Mouse (Mus musculus) liver, postnatal 0 days (tissue): ENCODE results near the gene Jdp2. TPM values are rescaled to one million over a fixed set of nuclear protein-coding genes. Genes with fewer than 3 reads are reported as not detected.

Experiments used
- ATAC-seq: fragments of 200-750 bp; cut with Nextera tagmentation; 2 replicates; pipeline ENCODE4 v1.8.0; 2017; ENCODE audit warnings: mild to moderate bottlenecking, moderate library complexity
- DNase-seq: peaks from one replicate; pipeline ENCODE4 v3.0.0-alpha.2; 2016
- H3K27ac ChIP-seq: fragments of 300-500 bp; sonication (generic); 2 replicates; pipeline ENCODE4 v1.5.1; 2014; ENCODE audit warnings: antibody characterized with exemption, moderate library complexity, mild to moderate bottlenecking, low read depth
- H3K27me3 ChIP-seq: fragments of 300-500 bp; sonication (generic); 2 replicates; pipeline ENCODE4 v1.6.1; 2014; ENCODE audit warnings: low read length, control low read depth, mixed read lengths; ENCODE audit not compliant: insufficient read depth
- H3K36me3 ChIP-seq: fragments of 300-500 bp; sonication (generic); replicated peaks from 2 replicates; pipeline ENCODE4 v1.6.1; 2014; ENCODE audit warnings: mild to moderate bottlenecking, control low read depth, low read length, moderate library complexity, mixed read lengths; ENCODE audit not compliant: insufficient read depth
- H3K4me1 ChIP-seq: fragments of 300-500 bp; sonication (generic); 2 replicates; pipeline ENCODE4 v1.6.1; 2014; ENCODE audit warnings: antibody characterized with exemption, mild to moderate bottlenecking, control low read depth; ENCODE audit not compliant: insufficient read depth
- H3K4me2 ChIP-seq: fragments of 300-500 bp; sonication (generic); 2 replicates; pipeline ENCODE4 v1.6.1; 2014; ENCODE audit warnings: low read depth, mild to moderate bottlenecking, low read length, moderate library complexity, mixed read lengths
- H3K4me3 ChIP-seq: fragments of 300-500 bp; sonication (generic); 2 replicates; pipeline ENCODE4 v1.5.1; 2014; ENCODE audit warnings: low read depth, low read length
- H3K9ac ChIP-seq: fragments of 300-500 bp; sonication (generic); replicated peaks from 2 replicates; pipeline ENCODE4 v1.6.1; 2014; ENCODE audit warnings: mild to moderate bottlenecking, moderate library complexity
- H3K9me3 ChIP-seq: fragments of 300-500 bp; sonication (generic); 2 replicates; pipeline ENCODE4 v1.6.1; 2016; ENCODE audit warnings: mild to moderate bottlenecking, control low read depth, low read length, mixed read lengths
- CTCF ChIP-seq: sonication (generic); IDR thresholded peaks from 2 replicates; pipeline ENCODE4 v1.5.1; 2016; ENCODE audit warnings: antibody characterized with exemption, low read depth
- EP300 ChIP-seq: IDR thresholded peaks from 2 replicates; pipeline ENCODE4 v1.6.1; 2016; ENCODE audit warnings: antibody characterized with exemption, low read depth, mild to moderate bottlenecking
- WGBS: fragments of 180-500 bp; shearing (Covaris S2); extraction: QIAGEN DNeasy Blood & Tissue Kit; methylation state at CpG from one replicate; pipeline ENCODE4 v1.1.7; 2014; ENCODE audit not compliant: insufficient replicate concordance; 5-methylcytosine and 5-hydroxymethylcytosine counted together
- polyA plus RNA-seq: library from polyadenylated mRNA; unstranded; fragments of >200 nt; fragmentation: Nextera tagmentation; extraction: Ambion mirVana; gene quantifications from 2 replicates; pipeline ENCODE4 v1.2.1, GENCODE M21; 2015

The Jdp2 gene
- polyA plus RNA-seq, 1 experiment from 2014 or later, result 0.33 TPM

DNA sequence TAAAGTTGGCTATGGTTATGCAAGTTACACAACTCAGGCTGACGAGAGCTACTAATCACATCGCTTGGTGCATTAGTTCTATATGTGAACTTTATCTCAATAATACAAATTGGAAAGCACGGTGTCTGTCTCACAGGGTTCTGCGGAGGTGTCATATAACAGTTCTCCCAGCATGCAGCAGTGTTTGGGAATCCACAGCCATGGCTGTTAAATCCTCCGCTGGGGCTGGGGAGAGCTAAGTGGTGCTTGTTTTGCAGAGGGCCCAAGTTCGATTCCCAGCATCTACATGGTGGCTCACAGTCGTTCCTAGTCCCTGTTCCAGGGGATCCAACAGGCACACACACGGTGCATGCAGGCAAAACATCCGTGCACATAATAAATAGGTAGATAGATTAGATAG, 19.1 kb downstream of the Jdp2 start:
- no peak overlapping the region for H3K9ac ChIP-seq
- H3K27ac ChIP-seq, result no peak overlapping the region
- no peak for ATAC-seq
- no peaks in the 10 kb centered on the region for H3K27me3 ChIP-seq
- TF ChIP-seq CTCF (no peak), EP300 (no peak)
- H3K9me3 ChIP-seq, result no peaks in the 10 kb centered on the region
- no peaks in the 10 kb centered on the region for H3K4me1 ChIP-seq
- no peak overlapping the region for H3K4me3 ChIP-seq
- WGBS, result 85% methylated on average over 9 of the region's 9 CpGs
- no peak for DNase-seq
- H3K4me2 ChIP-seq, result no peak overlapping the region
- H3K36me3 ChIP-seq, result peaks cover 8% of the 10 kb centered on the region; the same call in 1 of the 2 replicates

GRCm38 (mm10) chr12:85618430-85618829, 19.6 kb downstream of the Jdp2 start:
- DNase-seq, result no peak
- no peak overlapping the region for H3K9ac ChIP-seq
- 67% methylated on average over 5 of the region's 5 CpGs for WGBS
- ATAC-seq, result no peak
- H3K36me3 ChIP-seq, result peaks cover 8% of the 10 kb centered on the region; the same call in 1 of the 2 replicates
- H3K4me2 ChIP-seq, result no peak overlapping the region
- no peak overlapping the region for H3K4me3 ChIP-seq
- TF ChIP-seq CTCF (no peak), EP300 (no peak)
- H3K27me3 ChIP-seq, result no peaks in the 10 kb centered on the region
- no peaks in the 10 kb centered on the region for H3K9me3 ChIP-seq
- H3K27ac ChIP-seq, result no peak overlapping the region
- H3K4me1 ChIP-seq, result no peaks in the 10 kb centered on the region

DNA sequence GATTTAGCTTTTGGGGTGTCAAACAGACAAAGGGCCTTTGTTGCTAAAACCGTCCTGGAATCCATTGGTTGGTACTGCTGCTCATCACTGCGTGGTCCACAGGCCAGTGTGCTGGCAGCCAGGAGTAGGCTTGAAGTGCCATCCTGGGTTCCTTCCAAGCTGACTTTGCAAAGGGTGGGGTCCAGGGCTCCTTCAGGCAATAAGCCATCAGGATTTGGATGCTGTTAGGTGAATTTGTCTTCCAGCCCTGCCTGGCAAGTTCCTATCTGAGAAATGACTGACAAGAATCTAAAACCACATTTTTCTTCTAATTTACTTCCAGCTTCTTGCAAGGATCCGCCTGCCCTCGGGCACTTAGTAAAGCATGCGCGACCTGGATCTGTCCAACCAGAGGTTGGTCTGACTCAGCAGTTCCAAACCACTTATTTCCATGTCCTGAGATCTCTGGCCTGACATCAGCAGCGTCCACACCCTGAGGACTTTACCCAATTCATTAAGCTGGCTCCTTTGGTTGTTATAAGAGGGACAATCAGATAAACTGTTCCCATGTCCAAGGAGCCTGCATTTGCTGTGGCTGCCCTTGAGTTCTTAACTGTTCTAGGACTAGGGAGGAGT, 20.6 kb downstream of the Jdp2 start:
- 80% methylated on average over 7 of the region's 7 CpGs for WGBS
- peaks cover 8% of the 10 kb centered on the region; the same call in 1 of the 2 replicates for H3K36me3 ChIP-seq
- no peak overlapping the region for H3K9ac ChIP-seq
- TF ChIP-seq EP300, result no peak
- TF ChIP-seq CTCF, result no peak
- no peak overlapping the region for H3K27ac ChIP-seq
- no peak overlapping the region for H3K4me3 ChIP-seq
- ATAC-seq (no peak), DNase-seq (no peak)
- no peaks in the 10 kb centered on the region for H3K9me3 ChIP-seq
- no peak overlapping the region for H3K4me2 ChIP-seq
- H3K27me3 ChIP-seq, result no peaks in the 10 kb centered on the region
- H3K4me1 ChIP-seq, result 0 out of 2 replicates have a peak, but pooled peaks cover 6% of the 10 kb centered on the region

DNA sequence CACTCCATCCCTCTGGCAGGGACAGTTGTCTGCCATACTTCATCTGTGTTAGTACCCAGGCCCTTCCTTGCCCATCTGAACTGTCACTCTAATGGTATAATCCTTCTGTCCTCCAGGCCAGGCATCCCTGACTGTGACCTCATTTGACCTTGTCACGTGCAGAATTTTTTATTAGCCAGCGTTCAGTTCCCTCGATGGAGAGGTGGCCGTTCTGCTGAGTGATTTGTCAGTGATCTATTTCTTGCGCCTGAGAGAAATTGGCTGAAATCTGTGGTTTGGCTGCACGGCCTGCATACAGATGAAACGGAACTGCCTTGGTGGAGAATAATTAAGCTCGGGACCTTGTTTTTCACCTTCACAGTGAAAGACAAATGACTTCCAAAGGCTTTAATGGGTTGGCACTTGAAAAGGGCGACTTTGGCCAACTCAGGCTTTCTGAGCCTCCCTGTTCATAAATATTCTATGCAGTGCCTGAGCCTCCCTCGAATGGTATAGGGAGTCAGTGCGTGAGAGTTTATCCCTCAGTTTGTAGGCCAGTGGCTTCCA, 21.1 kb downstream of the Jdp2 start:
- DNase-seq (no peak), ATAC-seq (no peak)
- Histone ChIP-seq H3K36me3 (peaks cover 8% of the 10 kb centered on the region; the same call in 1 of the 2 replicates), H3K4me3 (no peak overlapping the region), H3K4me2 (no peak overlapping the region), H3K9me3 (no peaks in the 10 kb centered on the region), H3K9ac (no peak overlapping the region), H3K27ac (no peak overlapping the region), H3K27me3 (no peaks in the 10 kb centered on the region), H3K4me1 (0 out of 2 replicates have a peak, but pooled peaks cover 6% of the 10 kb centered on the region)
- TF ChIP-seq EP300 (no peak), CTCF (no peak)
- WGBS, result 74% methylated on average over 11 of the region's 11 CpGs

- Histone ChIP-seq H3K4me3 (no peak overlapping the region), H3K4me2 (no peak overlapping the region), H3K36me3 (peaks cover 5% of the 10 kb centered on the region; the same call in 1 of the 2 replicates), H3K27ac (no peak overlapping the region), H3K27me3 (no peaks in the 10 kb centered on the region), H3K9ac (no peak overlapping the region), H3K9me3 (no peaks in the 10 kb centered on the region), H3K4me1 (0 out of 2 replicates have a peak, but pooled peaks cover 6% of the 10 kb centered on the region)
- ATAC-seq (no peak), DNase-seq (no peak)
- 79% methylated on average over 6 of the region's 6 CpGs for WGBS
- TF ChIP-seq EP300 (no peak), CTCF (no peak)
Measured at GRCm38 (mm10) chr12:85621027-85621426, 22.2 kb downstream of the Jdp2 start.

- DNase-seq (no peak), ATAC-seq (no peak)
- WGBS, result 89% methylated on average over 4 of the region's 4 CpGs
- H3K4me3 ChIP-seq, result no peak overlapping the region
- H3K36me3 ChIP-seq, result 0 out of 2 replicates have a peak, but pooled peaks cover 4% of the 10 kb centered on the region
- no peak overlapping the region for H3K9ac ChIP-seq
- H3K27me3 ChIP-seq, result no peaks in the 10 kb centered on the region
- H3K4me1 ChIP-seq, result 0 out of 2 replicates have a peak, but pooled peaks cover 6% of the 10 kb centered on the region
- H3K4me2 ChIP-seq, result no peak overlapping the region
- H3K27ac ChIP-seq, result no peak overlapping the region
- no peaks in the 10 kb centered on the region for H3K9me3 ChIP-seq
- TF ChIP-seq EP300, result no peak
- TF ChIP-seq CTCF, result no peak
Measured at GRCm38 (mm10) chr12:85621673-85622072, 22.8 kb downstream of the Jdp2 start.
